Mouse (Mus musculus) thymus, postnatal 36 days (tissue): Measurements from ENCODE around the gene Dpf1.

Experiments used
- DNase-seq, 2 experiments: peaks; one replicate each; pipeline ENCODE4 v3.0.0; 2022; ENCODE audit warnings: mixed read lengths in 2 of 2

The Dpf1 gene

GRCm38 (mm10) chr7:29341722-29342121, 38.0 kb downstream of the Dpf1 start:
- no peak for DNase-seq

GRCm38 (mm10) chr7:29342489-29343092, 38.8 kb downstream of the Dpf1 start:
- DNase-seq = no peak

GRCm38 (mm10) chr7:29343746-29344145, 40.0 kb downstream of the Dpf1 start:
- DNase-seq = no peak

GRCm38 (mm10) chr7:29345534-29345933, 41.8 kb downstream of the Dpf1 start:
- no peak for DNase-seq

GRCm38 (mm10) chr7:29346212-29346611, 42.5 kb downstream of the Dpf1 start:
- DNase-seq = no peak

GRCm38 (mm10) chr7:29350489-29350888, 46.7 kb downstream of the Dpf1 start:
- DNase-seq = no peak

- DNase-seq = no peak
Observed at GRCm38 (mm10) chr7:29352246-29352645, 48.5 kb downstream of the Dpf1 start.

- DNase-seq = no peak
Observed at GRCm38 (mm10) chr7:29354161-29354560, 50.4 kb downstream of the Dpf1 start.

- no peak for DNase-seq
Observed at GRCm38 (mm10) chr7:29355406-29355805, 51.7 kb downstream of the Dpf1 start.

GRCm38 (mm10) chr7:29361497-29361896, 57.7 kb downstream of the Dpf1 start:
- DNase-seq = no peak

GRCm38 (mm10) chr7:29364052-29364451, 60.3 kb downstream of the Dpf1 start:
- DNase-seq = peak; percentile 24 to 35

GRCm38 (mm10) chr7:29367166-29368003, 63.6 kb downstream of the Dpf1 start:
- DNase-seq = no peak
